Mouse (Mus musculus): ENCODE data around the gene Cds1. TPM values are rescaled to one million over a fixed set of nuclear protein-coding genes. Genes with fewer than 3 reads are reported as not detected.

Gene Cds1
- polyA plus RNA-seq, 1 experiment from 2014 or later = 10.2 TPM

DNA sequence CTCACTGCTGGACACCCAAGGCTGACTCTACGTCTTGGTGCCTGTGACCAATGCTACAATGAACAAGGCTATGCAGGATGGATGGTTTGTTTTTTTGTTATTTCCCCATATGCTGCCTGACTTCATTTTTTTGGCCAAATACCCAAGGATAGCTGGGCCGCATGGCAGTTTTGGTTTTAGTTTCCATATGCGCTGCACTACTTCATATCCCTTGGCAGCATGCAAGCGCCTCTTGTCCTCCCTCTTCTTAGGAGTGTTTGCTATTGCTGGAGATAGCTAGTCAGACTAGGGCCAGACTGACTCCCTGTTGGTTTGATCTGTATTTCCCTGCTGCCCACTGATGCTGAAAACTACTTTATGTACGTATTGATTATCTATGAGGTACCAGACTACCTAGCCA, 75.5 kb downstream of the Cds1 start:
- no peaks in the 10 kb centered on the region for H3K4me1 ChIP-seq (ENCODE audit: control insufficient read depth, insufficient read depth, low read length)
- peaks cover 90% of the 10 kb centered on the region for H3K36me3 ChIP-seq (ENCODE audit: control insufficient read depth, insufficient read depth, low read length)
- no peaks in the 10 kb centered on the region for H3K27me3 ChIP-seq (replicated peaks; ENCODE audit: control insufficient read depth, insufficient read depth, low read length)
- ATAC-seq (ENCODE audit: low read depth) = no peak
- no peak overlapping the region for H3K27ac ChIP-seq (replicated peaks; ENCODE audit: low read depth, low read length)
- no peaks in the 10 kb centered on the region for H3K9me3 ChIP-seq (ENCODE audit: control insufficient read depth, low read length)
- H3K4me2 ChIP-seq (ENCODE audit: low read depth, low read length) = no peak overlapping the region
- no peak overlapping the region for H3K4me3 ChIP-seq (ENCODE audit: low read depth, low read length)
- 98% methylated on average over 5 of the region's 5 CpGs for WGBS
- no peak for DNase-seq (ENCODE audit: low spot score)
- no peak overlapping the region for H3K9ac ChIP-seq (ENCODE audit: low read depth, low read length)

DNA sequence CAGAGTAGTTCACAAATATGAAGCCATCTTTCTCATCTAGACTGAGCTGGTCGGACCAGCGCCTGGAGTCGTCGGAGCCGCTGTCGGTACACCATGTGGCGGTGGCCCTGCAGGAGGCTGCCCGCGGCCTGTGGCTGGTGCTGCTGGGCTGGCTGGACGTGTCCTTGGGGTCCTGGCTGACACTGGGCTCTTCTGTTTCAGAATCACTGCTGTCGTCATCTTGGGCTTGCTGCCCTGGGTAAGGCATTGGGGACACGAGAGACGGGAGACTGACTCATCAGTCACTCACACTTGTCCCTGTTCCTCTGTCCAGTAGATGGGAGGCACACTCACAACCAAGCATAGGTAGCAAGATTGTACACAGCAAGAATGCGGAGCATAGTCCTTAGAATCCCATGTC, 80.1 kb downstream of the Cds1 start:
- WGBS = 96% methylated on average over 14 of the region's 14 CpGs
- H3K4me1 ChIP-seq (ENCODE audit: control insufficient read depth, insufficient read depth, low read length) = no peaks in the 10 kb centered on the region
- H3K9me3 ChIP-seq (ENCODE audit: control insufficient read depth, low read length) = no peaks in the 10 kb centered on the region
- peaks cover 100% of the 10 kb centered on the region for H3K36me3 ChIP-seq (ENCODE audit: control insufficient read depth, insufficient read depth, low read length)
- no peak overlapping the region for H3K4me2 ChIP-seq (ENCODE audit: low read depth, low read length)
- H3K27ac ChIP-seq (replicated peaks; ENCODE audit: low read depth, low read length) = no peak overlapping the region
- no peak for ATAC-seq (ENCODE audit: low read depth)
- no peak overlapping the region for H3K4me3 ChIP-seq (ENCODE audit: low read depth, low read length)
- DNase-seq (ENCODE audit: low spot score) = no peak
- no peaks in the 10 kb centered on the region for H3K27me3 ChIP-seq (replicated peaks; ENCODE audit: control insufficient read depth, insufficient read depth, low read length)
- no peak overlapping the region for H3K9ac ChIP-seq (ENCODE audit: low read depth, low read length)

DNA sequence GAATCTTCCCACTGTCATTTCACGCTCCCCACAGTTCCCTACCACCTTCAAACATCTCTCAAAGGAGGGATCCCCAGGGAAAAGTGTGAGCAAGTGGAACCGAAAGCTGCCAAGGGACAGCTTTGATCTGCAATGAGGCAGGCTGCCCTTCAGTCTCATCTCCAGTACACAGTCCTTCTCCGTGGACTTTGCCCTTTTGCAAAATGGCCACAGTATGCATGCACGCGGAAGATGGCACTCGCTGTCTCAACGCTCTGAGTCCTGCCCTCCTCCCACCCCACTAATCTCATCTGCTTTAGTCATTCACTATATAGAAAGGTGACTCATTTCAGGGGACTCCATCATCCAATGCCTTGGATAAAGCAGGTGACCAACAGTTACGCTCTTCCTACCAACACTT, 81.0 kb downstream of the Cds1 start:
- no peak for ATAC-seq (ENCODE audit: low read depth)
- Histone ChIP-seq H3K4me2 (ENCODE audit: low read depth, low read length) (no peak overlapping the region), H3K27ac (replicated peaks; ENCODE audit: low read depth, low read length) (no peak overlapping the region), H3K4me1 (ENCODE audit: control insufficient read depth, insufficient read depth, low read length) (no peaks in the 10 kb centered on the region), H3K36me3 (ENCODE audit: control insufficient read depth, insufficient read depth, low read length) (peaks cover 100% of the 10 kb centered on the region), H3K4me3 (ENCODE audit: low read depth, low read length) (no peak overlapping the region), H3K9ac (ENCODE audit: low read depth, low read length) (no peak overlapping the region), H3K27me3 (replicated peaks; ENCODE audit: control insufficient read depth, insufficient read depth, low read length) (no peaks in the 10 kb centered on the region), H3K9me3 (ENCODE audit: control insufficient read depth, low read length) (no peaks in the 10 kb centered on the region)
- DNase-seq (ENCODE audit: low spot score) = no peak
- WGBS = 98% methylated on average over 8 of the region's 8 CpGs

DNA sequence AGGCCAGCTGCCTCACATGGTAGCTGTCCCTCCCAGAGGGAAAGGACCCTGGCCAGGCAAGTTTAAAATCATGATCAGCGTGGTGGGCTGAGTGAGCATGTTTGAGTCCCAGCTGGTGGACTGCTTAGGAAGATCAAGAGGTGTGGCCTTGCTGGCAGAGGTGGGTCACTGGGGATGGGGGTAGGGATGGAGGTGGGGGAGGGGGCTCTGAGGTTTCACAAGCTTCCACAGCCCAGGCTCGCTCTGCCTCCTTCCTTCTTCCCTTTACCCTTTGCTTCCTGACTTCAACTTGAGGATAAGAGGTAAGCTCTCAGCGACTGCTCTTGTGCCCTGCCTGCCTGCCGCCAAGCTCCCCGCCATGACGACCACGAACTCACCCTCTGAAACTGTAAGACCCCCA, 82.4 kb downstream of the Cds1 start:
- 85% methylated on average over 7 of the region's 7 CpGs for WGBS
- no peak overlapping the region for H3K27ac ChIP-seq (replicated peaks; ENCODE audit: low read depth, low read length)
- H3K4me2 ChIP-seq (ENCODE audit: low read depth, low read length) = no peak overlapping the region
- H3K9me3 ChIP-seq (ENCODE audit: control insufficient read depth, low read length) = no peaks in the 10 kb centered on the region
- ATAC-seq (ENCODE audit: low read depth) (no peak), DNase-seq (ENCODE audit: low spot score) (no peak)
- no peaks in the 10 kb centered on the region for H3K27me3 ChIP-seq (replicated peaks; ENCODE audit: control insufficient read depth, insufficient read depth, low read length)
- peaks cover 100% of the 10 kb centered on the region for H3K36me3 ChIP-seq (ENCODE audit: control insufficient read depth, insufficient read depth, low read length)
- H3K9ac ChIP-seq (ENCODE audit: low read depth, low read length) = no peak overlapping the region
- H3K4me1 ChIP-seq (ENCODE audit: control insufficient read depth, insufficient read depth, low read length) = no peaks in the 10 kb centered on the region
- H3K4me3 ChIP-seq (ENCODE audit: low read depth, low read length) = no peak overlapping the region

DNA sequence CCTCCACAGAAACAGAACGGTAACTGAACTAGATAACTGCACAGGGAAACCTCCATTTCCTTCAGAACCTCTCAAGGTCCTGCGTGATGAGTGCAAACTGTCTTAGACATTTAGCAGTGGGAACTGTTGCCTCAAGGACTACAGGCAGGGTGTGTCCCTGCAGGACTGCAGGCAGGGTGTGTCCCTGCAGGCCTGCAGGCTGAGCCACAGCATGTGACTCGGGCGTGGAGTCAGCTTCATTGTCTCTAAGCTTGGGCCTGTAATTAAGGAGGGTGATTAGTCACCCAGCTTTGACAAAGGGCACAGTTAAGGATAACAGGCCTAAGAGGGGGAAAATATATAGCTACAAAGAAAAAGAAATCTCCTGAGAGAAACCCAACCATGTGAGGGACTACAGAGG, 82.8 kb downstream of the Cds1 start:
- DNase-seq (ENCODE audit: low spot score) = no peak
- Histone ChIP-seq H3K27me3 (replicated peaks; ENCODE audit: control insufficient read depth, insufficient read depth, low read length) (no peaks in the 10 kb centered on the region), H3K27ac (replicated peaks; ENCODE audit: low read depth, low read length) (no peak overlapping the region), H3K9ac (ENCODE audit: low read depth, low read length) (no peak overlapping the region), H3K4me1 (ENCODE audit: control insufficient read depth, insufficient read depth, low read length) (no peaks in the 10 kb centered on the region), H3K9me3 (ENCODE audit: control insufficient read depth, low read length) (no peaks in the 10 kb centered on the region), H3K4me2 (ENCODE audit: low read depth, low read length) (no peak overlapping the region), H3K36me3 (ENCODE audit: control insufficient read depth, insufficient read depth, low read length) (peaks cover 100% of the 10 kb centered on the region), H3K4me3 (ENCODE audit: low read depth, low read length) (no peak overlapping the region)
- 75% methylated on average over 4 of the region's 4 CpGs for WGBS
- ATAC-seq (ENCODE audit: low read depth) = no peak

DNA sequence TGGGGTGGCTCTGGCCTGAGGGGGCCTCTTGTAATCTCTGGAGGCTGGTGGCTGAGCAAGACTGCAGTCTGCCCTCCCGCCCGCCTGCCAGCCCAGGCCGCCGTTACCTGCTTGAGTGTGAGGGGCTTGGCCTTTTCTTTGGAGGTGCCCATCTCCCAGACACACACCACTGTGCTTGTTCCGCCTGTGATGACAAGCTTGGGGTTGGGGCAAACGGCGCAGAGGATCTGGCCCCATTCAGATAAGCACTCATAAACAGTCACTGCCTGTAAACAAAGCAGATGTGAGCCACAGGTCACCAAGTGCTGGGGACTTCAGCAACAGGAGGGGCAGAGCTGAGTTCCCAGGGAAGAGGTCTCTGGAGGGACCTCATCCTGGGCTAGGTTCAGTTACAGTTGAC, 86.2 kb downstream of the Cds1 start:
- no peaks in the 10 kb centered on the region for H3K27me3 ChIP-seq (replicated peaks; ENCODE audit: control insufficient read depth, insufficient read depth, low read length)
- DNase-seq (ENCODE audit: low spot score) (no peak), ATAC-seq (ENCODE audit: low read depth) (no peak)
- H3K4me1 ChIP-seq (ENCODE audit: control insufficient read depth, insufficient read depth, low read length) = no peaks in the 10 kb centered on the region
- H3K27ac ChIP-seq (replicated peaks; ENCODE audit: low read depth, low read length) = no peak overlapping the region
- no peak overlapping the region for H3K9ac ChIP-seq (ENCODE audit: low read depth, low read length)
- H3K9me3 ChIP-seq (ENCODE audit: control insufficient read depth, low read length) = no peaks in the 10 kb centered on the region
- no peak overlapping the region for H3K4me3 ChIP-seq (ENCODE audit: low read depth, low read length)
- 93% methylated on average over 5 of the region's 7 CpGs for WGBS
- H3K36me3 ChIP-seq (ENCODE audit: control insufficient read depth, insufficient read depth, low read length) = peaks cover 100% of the 10 kb centered on the region
- no peak overlapping the region for H3K4me2 ChIP-seq (ENCODE audit: low read depth, low read length)

DNA sequence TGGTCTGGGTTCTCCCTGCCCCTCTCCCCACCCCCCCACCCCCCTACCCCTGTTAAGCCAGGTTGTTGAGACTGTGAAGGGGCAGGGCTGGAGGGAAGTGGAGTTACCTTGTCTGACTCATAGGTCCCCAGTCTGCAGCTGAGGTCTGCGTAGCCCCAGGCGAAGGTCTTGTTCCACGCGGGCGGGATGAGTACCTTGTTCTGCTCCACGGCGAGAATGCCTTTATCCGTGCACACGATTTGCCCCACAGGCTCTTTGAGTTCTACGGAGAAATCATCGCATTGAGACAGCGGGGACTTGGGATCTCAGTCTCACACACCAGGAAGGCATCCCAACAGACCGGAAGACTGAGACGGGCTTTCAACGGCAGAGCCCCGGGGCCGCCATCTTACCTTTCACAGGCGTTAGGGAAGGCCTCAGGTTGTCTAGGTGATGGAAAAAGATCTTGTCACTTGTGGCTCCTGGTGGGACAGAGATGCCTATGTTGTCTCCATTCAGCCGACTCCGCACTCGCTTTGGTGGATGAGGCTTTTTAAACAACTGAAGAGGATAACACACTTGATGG, 87.3 kb downstream of the Cds1 start:
- no peaks in the 10 kb centered on the region for H3K27me3 ChIP-seq (replicated peaks; ENCODE audit: control insufficient read depth, insufficient read depth, low read length)
- H3K36me3 ChIP-seq (ENCODE audit: control insufficient read depth, insufficient read depth, low read length) = peaks cover 99% of the 10 kb centered on the region
- no peak overlapping the region for H3K4me2 ChIP-seq (ENCODE audit: low read depth, low read length)
- H3K4me1 ChIP-seq (ENCODE audit: control insufficient read depth, insufficient read depth, low read length) = no peaks in the 10 kb centered on the region
- DNase-seq (ENCODE audit: low spot score) (no peak), ATAC-seq (ENCODE audit: low read depth) (no peak)
- H3K27ac ChIP-seq (replicated peaks; ENCODE audit: low read depth, low read length) = no peak overlapping the region
- no peak overlapping the region for H3K4me3 ChIP-seq (ENCODE audit: low read depth, low read length)
- H3K9me3 ChIP-seq (ENCODE audit: control insufficient read depth, low read length) = no peaks in the 10 kb centered on the region
- no peak overlapping the region for H3K9ac ChIP-seq (ENCODE audit: low read depth, low read length)
- WGBS = 93% methylated on average over 21 of the region's 21 CpGs

DNA sequence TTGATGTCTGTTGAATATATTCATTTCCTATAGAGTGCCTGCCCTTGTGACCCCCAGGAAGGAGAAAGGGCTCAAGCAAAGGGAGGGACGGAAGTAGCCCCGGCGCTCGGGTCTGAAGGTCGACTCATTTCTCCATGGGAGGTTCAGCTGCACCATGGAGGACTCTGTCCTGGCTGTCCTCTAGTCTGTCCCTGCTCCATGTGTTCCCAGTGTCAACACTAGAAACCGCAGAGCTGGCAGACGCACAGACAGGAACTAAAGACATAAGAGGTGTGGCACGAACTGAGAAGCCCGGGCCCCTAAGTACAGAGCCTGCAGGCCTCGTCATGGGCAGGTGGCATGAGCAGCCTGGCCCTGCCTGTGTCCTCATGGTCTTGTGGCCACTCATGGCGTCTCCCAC, 89.2 kb downstream of the Cds1 start:
- WGBS = 96% methylated on average over 10 of the region's 11 CpGs
- Histone ChIP-seq H3K9me3 (ENCODE audit: control insufficient read depth, low read length) (no peaks in the 10 kb centered on the region), H3K36me3 (ENCODE audit: control insufficient read depth, insufficient read depth, low read length) (peaks cover 99% of the 10 kb centered on the region), H3K27me3 (replicated peaks; ENCODE audit: control insufficient read depth, insufficient read depth, low read length) (no peaks in the 10 kb centered on the region), H3K4me1 (ENCODE audit: control insufficient read depth, insufficient read depth, low read length) (no peaks in the 10 kb centered on the region), H3K27ac (replicated peaks; ENCODE audit: low read depth, low read length) (no peak overlapping the region), H3K4me2 (ENCODE audit: low read depth, low read length) (no peak overlapping the region), H3K4me3 (ENCODE audit: low read depth, low read length) (no peak overlapping the region), H3K9ac (ENCODE audit: low read depth, low read length) (no peak overlapping the region)
- no peak for ATAC-seq (ENCODE audit: low read depth)
- no peak for DNase-seq (ENCODE audit: low spot score)

DNA sequence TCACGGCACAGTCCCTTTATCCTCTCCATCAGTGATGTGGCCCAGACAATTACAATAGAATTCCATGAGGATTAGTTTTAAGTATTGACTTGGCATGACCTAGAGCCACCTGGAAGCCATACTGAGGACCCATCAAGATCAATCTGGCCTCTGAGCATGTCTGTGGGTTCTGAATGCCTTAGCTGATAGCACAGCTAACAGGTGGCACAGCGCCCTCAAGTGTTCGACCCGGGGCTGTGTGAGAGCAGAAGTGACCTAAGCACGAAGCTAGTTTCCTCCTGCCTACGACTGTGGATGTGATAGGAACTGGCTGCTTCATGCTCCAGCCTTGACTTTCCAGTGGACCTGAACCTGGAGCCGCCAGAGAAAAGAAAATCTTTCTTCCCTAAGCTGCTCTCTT, 89.7 kb downstream of the Cds1 start:
- Histone ChIP-seq H3K9ac (ENCODE audit: low read depth, low read length) (no peak overlapping the region), H3K27me3 (replicated peaks; ENCODE audit: control insufficient read depth, insufficient read depth, low read length) (no peaks in the 10 kb centered on the region), H3K9me3 (ENCODE audit: control insufficient read depth, low read length) (no peaks in the 10 kb centered on the region), H3K27ac (replicated peaks; ENCODE audit: low read depth, low read length) (no peak overlapping the region), H3K36me3 (ENCODE audit: control insufficient read depth, insufficient read depth, low read length) (peaks cover 99% of the 10 kb centered on the region), H3K4me3 (ENCODE audit: low read depth, low read length) (no peak overlapping the region), H3K4me1 (ENCODE audit: control insufficient read depth, insufficient read depth, low read length) (no peaks in the 10 kb centered on the region), H3K4me2 (ENCODE audit: low read depth, low read length) (no peak overlapping the region)
- ATAC-seq (ENCODE audit: low read depth) = no peak
- WGBS = 87% methylated on average over 7 of the region's 7 CpGs
- DNase-seq (ENCODE audit: low spot score) = no peak
